Mouse (Mus musculus) liver, adult 10 weeks (tissue): ENCODE results near the gene Arf1. TPM values are rescaled to one million over a fixed set of nuclear protein-coding genes. Genes with fewer than 3 reads are reported as not detected.

ENCODE experiments used
- polyA plus RNA-seq: library from polyadenylated mRNA; stranded (reverse); fragments of 350-450 nt; fragmentation: Illumina TruSeq; extraction: RNeasy Lipid Tissue Mini Kit (QIAGEN cat#74804); gene quantifications from one replicate; pipeline ENCODE4 v1.2.3, GENCODE M21; 2014; ENCODE audit warnings: low read depth, low replicate concordance

The Arf1 gene
- polyA plus RNA-seq: 149 TPM

GRCm38 (mm10) chr11:59228122-59228953 lies at the start of gene Arf1:
Gene Arf1, minus strand, starts transcription at chr11:59228270.

DNA sequence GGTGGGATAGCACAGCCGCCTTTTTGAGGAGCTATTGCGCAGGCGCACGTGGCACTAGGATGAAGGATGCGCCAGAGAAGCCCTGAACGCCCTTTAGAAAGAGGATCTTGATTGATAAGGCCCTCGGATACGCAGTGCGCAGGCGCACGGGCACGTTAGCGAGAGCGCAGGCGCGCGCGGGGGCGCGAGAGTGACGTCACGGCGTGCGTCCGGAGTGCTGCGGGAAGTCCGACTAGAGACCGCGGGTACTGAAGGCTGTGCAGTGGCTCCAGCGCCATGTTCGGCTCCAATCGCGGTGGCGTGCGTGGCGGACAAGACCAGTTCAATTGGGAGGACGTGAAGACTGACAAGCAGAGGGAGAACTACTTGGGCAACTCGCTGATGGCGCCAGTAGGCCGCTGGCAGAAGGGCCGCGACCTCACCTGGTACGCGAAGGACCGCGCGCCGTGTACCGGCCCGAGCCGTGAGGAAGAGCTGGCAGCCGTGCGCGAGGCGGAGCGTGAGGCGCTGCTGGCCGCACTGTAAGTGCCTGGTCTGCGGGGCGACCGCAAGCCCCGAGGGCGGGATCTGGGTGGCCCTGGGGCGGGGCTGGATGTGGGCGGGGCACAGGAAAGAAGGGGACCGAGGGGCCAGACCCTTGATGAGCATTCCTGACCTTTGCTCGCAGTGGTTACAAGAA lies 19.8 kb downstream of the Arf1 start, which contains the start of gene 2310033P09Rik:
2310033P09Rik (plus strand) TSS at position 169 of the 679 bp plus-strand sequence.

GRCm38 (mm10) chr11:59202081-59202995 lies 25.7 kb downstream of the Arf1 start, which contains the start of gene Mrpl55:
Gene Mrpl55, plus strand, starts transcription at chr11:59202486.

GRCm38 (mm10) chr11:59192059-59192386 lies 36.0 kb downstream of the Arf1 start, which contains the start of gene Guk1:
Gene Guk1, minus strand, starts transcription at chr11:59192212.

GRCm38 (mm10) chr11:59182864-59183331 lies 45.2 kb downstream of the Arf1 start, which contains the start of gene Gjc2:
Gene Gjc2, minus strand, starts transcription at chr11:59183213.

DNA sequence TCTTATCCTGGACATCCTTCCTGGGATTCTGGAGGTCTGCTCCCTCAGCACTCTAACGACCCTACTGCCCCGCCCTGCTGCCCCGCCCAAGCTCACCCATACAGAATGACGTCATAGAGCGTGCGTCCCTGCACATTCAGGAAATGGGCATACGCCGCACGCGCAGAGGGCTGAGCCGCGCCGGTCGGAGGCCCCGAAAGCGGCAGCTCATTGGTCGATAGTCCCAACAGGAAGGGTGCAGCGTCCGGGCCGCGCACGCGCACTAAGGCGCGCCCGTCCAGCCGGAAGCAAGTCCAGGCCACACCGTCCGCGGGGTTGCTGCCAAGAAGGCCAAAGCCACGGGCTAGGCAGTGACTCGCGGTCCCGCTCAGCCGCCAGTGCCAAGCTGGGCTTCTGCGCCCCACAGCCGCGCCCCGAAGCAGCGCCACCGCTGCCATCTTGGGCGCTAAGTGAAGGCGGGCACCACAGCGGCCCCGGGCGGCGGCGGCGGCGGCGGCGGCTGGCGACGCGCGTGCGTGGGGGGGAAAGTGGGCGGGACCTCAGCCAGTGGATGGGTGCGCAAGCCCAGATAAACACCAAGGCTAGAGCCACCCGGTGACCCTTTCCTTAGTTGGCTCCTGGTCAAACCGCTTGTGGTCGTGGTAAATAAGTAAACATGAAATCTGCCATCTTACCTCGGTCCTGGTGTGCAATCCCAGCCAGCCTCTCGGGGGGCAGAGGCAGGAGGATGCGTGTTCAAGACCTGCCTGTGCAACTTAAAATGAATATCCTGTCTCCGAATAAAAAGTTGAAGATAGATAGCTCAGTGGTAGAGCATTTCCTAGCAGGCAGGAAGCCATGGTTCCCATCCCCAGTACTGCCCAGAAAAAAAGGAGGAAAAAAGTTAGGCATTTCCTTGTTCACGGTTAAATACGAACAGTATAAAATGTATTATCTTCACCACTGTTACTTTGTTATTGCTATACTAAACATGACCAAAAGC lies 64.5 kb downstream of the Arf1 start, which contains the start of gene Iba57:
Iba57 (minus strand) TSS at position 485 of the 982 bp plus-strand sequence.

Other genes starting within 250 kb of the Arf1 start
- not detected for gene Obscn, start 91.9 kb downstream of the Arf1 start, polyA plus RNA-seq
- 1.1 TPM for gene Iba57, start 64.5 kb downstream of the Arf1 start, polyA plus RNA-seq
- gene Gjc2, start 45.1 kb downstream of the Arf1 start, polyA plus RNA-seq: not detected
- gene Guk1, start 36.1 kb downstream of the Arf1 start, polyA plus RNA-seq: 6.4 TPM
- gene Mrpl55, start 25.8 kb downstream of the Arf1 start, polyA plus RNA-seq: 10.2 TPM
- gene 2310033P09Rik, start 19.9 kb downstream of the Arf1 start, polyA plus RNA-seq: 1.6 TPM
- gene Wnt3a, start 62.5 kb upstream of the Arf1 start, polyA plus RNA-seq: not detected
- 0.29 TPM for gene Wnt9a, start 78.7 kb upstream of the Arf1 start, polyA plus RNA-seq
- not detected for gene Prss38, start 147.4 kb upstream of the Arf1 start, polyA plus RNA-seq
- 4.1 TPM for gene Jmjd4, start 221.8 kb upstream of the Arf1 start, polyA plus RNA-seq
- gene Snap47, start 222.9 kb upstream of the Arf1 start, polyA plus RNA-seq: 34.4 TPM
- 4.0 TPM for gene Zfp867, start 244.2 kb upstream of the Arf1 start, polyA plus RNA-seq